Mouse (Mus musculus): Measurements from ENCODE around the gene Sectm1a.
"Not testable (repeated sequence)": the region's sequence is repeated elsewhere in the genome, so short reads cannot be mapped to it uniquely, and the experiment has no call there.

Sectm1a gene

GRCm38 (mm10) chr11:121081120-121081519, at the start of gene Sectm1a:
TSS of gene Sectm1a (minus strand) at chr11:121081220.
- no peak for DNase-seq (ENCODE audit: low read depth, low spot score)

- no peak for DNase-seq (ENCODE audit: low read depth, low spot score)
Measured at GRCm38 (mm10) chr11:121129616-121130015, 48.6 kb upstream of the Sectm1a start.

GRCm38 (mm10) chr11:121127441-121127840, 46.4 kb upstream of the Sectm1a start:
- no peak for DNase-seq (ENCODE audit: low read depth, low spot score)

- DNase-seq (ENCODE audit: low read depth, low spot score): no peak
Measured at GRCm38 (mm10) chr11:121126395-121126794, 45.4 kb upstream of the Sectm1a start.

GRCm38 (mm10) chr11:121125522-121126172, 44.6 kb upstream of the Sectm1a start:
- no peak for DNase-seq (ENCODE audit: low read depth, low spot score)

- DNase-seq (ENCODE audit: low read depth, low spot score): no peak
Measured at GRCm38 (mm10) chr11:121123438-121123837, 42.4 kb upstream of the Sectm1a start.

GRCm38 (mm10) chr11:121122024-121122670, 41.1 kb upstream of the Sectm1a start:
- DNase-seq (ENCODE audit: low read depth, low spot score): no peak

- no peak for DNase-seq (ENCODE audit: low read depth, low spot score)
Measured at GRCm38 (mm10) chr11:121121151-121121550, 40.1 kb upstream of the Sectm1a start.

GRCm38 (mm10) chr11:121118577-121118976, 37.6 kb upstream of the Sectm1a start, which contains the start of gene Tex19.2:
TSS of gene Tex19.2 (minus strand) at chr11:121118677.
- no peak for DNase-seq (ENCODE audit: low read depth, low spot score)

GRCm38 (mm10) chr11:121118106-121118505, 37.1 kb upstream of the Sectm1a start:
- no peak for DNase-seq (ENCODE audit: low read depth, low spot score)

- DNase-seq (ENCODE audit: low read depth, low spot score): no peak
Measured at GRCm38 (mm10) chr11:121112091-121112775, 31.2 kb upstream of the Sectm1a start.

- no peak for DNase-seq (ENCODE audit: low read depth, low spot score)
Measured at GRCm38 (mm10) chr11:121111601-121112000, 30.6 kb upstream of the Sectm1a start.

GRCm38 (mm10) chr11:121111051-121111450, 30.0 kb upstream of the Sectm1a start:
- no peak for DNase-seq (ENCODE audit: low read depth, low spot score)

GRCm38 (mm10) chr11:121109986-121110385, 29.0 kb upstream of the Sectm1a start:
- DNase-seq (ENCODE audit: low read depth, low spot score): no peak

- DNase-seq (ENCODE audit: low read depth, low spot score): no peak
Measured at GRCm38 (mm10) chr11:121108061-121108460, 27.0 kb upstream of the Sectm1a start.

GRCm38 (mm10) chr11:121107242-121107641, 26.2 kb upstream of the Sectm1a start:
- not testable (repeated sequence) for DNase-seq (ENCODE audit: low read depth, low spot score)

GRCm38 (mm10) chr11:121101124-121101805, 20.2 kb upstream of the Sectm1a start:
- DNase-seq (ENCODE audit: low read depth, low spot score): no peak

GRCm38 (mm10) chr11:121100692-121101091, 19.7 kb upstream of the Sectm1a start:
- DNase-seq (ENCODE audit: low read depth, low spot score): no peak

GRCm38 (mm10) chr11:121099762-121100161, 18.7 kb upstream of the Sectm1a start:
- no peak for DNase-seq (ENCODE audit: low read depth, low spot score)

GRCm38 (mm10) chr11:121092606-121093585, 11.9 kb upstream of the Sectm1a start:
- no peak for DNase-seq (ENCODE audit: low read depth, low spot score)

GRCm38 (mm10) chr11:121090943-121091342, 9.9 kb upstream of the Sectm1a start:
- DNase-seq (ENCODE audit: low read depth, low spot score): no peak
